Mouse (Mus musculus): ENCODE results near the gene Mcidas. TPM values are rescaled to one million over a fixed set of nuclear protein-coding genes. Genes with fewer than 3 reads are reported as not detected.
A peak's percentile ranks its signal among the peaks of the same experiment; 100 is the strongest.

Mcidas gene
- polyA plus RNA-seq, 1 experiment from 2014 or later = 0.09 TPM

DNA sequence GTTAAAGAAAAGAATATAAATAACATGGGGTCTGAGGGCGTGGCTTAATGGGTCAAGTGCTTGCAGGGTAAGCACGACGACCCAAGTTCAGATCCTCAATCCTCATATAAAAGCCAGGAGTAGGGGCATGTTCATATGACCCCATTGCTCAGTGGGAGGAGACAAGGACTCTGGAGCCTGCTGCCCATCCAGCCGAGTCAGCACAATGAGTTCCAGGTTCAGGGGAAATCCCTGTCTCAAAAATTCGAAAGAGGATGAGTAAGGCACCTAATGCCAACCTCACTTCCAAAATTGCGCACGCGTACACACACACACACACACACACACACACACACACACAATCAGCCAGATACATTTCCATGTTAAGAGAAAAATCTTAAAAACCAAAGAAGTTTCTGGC lies 28.8 kb downstream of the Mcidas start:
- ATAC-seq = peak; percentile 70
- WGBS = 72% methylated on average over 8 of the region's 8 CpGs

DNA sequence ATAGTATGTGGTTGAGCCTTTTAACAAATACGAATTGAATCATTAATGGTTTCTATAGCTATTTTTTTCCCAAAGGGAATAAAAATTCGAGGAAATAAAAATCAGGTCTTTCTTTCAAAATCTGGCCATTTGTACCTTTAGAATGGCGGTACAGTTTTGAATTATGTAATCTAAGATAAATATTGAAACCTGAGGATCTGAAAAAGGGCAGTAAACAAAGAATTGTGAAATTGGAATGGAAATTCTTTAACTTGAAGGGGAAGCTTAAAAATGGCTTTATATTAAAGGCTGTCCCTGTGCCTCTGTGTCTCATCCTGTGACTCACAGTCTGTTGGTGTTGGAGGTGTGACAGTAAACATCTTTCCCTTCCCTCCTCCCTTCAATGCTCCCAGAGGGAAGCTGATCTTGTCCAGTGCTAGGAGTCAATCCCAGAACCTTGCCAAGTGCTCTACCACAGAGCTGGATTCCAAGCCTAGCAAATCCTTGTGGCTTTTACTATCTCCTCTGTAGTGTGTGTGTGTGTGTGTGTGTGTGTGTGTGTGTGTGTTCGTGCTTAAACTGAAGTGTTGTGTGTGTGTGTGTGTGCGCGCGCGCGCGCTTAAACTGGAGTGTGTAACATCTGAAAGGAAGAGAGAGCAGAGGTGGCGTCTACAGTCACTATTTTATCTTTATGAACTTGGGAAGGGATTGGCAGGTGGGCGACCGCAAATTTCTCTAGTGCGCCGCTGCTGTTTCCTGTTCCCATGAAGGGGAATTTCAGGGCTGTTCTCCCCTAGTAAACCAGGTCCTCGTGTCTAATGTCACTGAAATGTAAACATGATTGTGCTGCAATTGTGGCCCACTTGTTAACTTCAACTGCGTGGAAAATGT lies 29.9 kb downstream of the Mcidas start:
- Histone ChIP-seq H3K4me1 (replicated peaks) (no peaks in the 10 kb centered on the region), H3K9me3 (no peaks in the 10 kb centered on the region), H3K27me3 (replicated peaks) (no peaks in the 10 kb centered on the region), H3K9ac (no peak overlapping the region), H3K4me2 (replicated peaks) (no peak overlapping the region), H3K27ac (no peak overlapping the region), H3K36me3 (no peaks in the 10 kb centered on the region), H3K4me3 (replicated peaks) (no peak overlapping the region)
- ATAC-seq = no peak
- WGBS = 61% methylated on average over 17 of the region's 17 CpGs

More for the DNA sequence above, 28.8 kb downstream of the Mcidas start:
- no peak overlapping the region for H3K9ac ChIP-seq
- no peak overlapping the region for H3K4me2 ChIP-seq (replicated peaks)
- no peak overlapping the region for H3K4me3 ChIP-seq (replicated peaks)
- H3K27ac ChIP-seq = no peak overlapping the region
- H3K27me3 ChIP-seq (replicated peaks) = no peaks in the 10 kb centered on the region
- no peaks in the 10 kb centered on the region for H3K36me3 ChIP-seq
- no peaks in the 10 kb centered on the region for H3K9me3 ChIP-seq
- H3K4me1 ChIP-seq (replicated peaks) = no peaks in the 10 kb centered on the region

DNA sequence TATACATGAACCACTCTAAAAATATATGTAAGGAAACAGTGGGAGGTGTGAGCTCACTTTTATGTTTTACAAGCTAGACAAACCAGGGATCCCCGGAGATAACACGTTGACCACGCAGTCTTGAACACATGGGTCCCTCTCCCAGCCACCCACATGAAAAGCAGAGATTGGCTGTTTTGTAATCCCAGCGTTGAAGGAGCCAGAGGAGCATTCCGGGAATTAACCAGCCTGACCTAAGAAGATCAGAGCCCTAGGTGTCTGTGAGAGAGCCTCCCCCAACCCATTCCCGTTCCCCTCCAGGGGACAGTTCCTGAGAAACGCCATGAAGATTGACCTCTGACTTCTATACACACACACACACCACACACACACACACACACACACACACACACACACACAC lies 37.7 kb downstream of the Mcidas start:
- H3K36me3 ChIP-seq = no peaks in the 10 kb centered on the region
- H3K9ac ChIP-seq = no peak overlapping the region
- H3K4me2 ChIP-seq (replicated peaks) = peak overlapping the region; percentile 97
- no peaks in the 10 kb centered on the region for H3K9me3 ChIP-seq
- WGBS = 3% methylated on average over 7 of the region's 7 CpGs
- peak overlapping the region; percentile 48 for H3K4me3 ChIP-seq (replicated peaks)
- no peak overlapping the region for H3K27ac ChIP-seq
- peaks cover 25% of the 10 kb centered on the region for H3K27me3 ChIP-seq (replicated peaks)
- ATAC-seq = peak; percentile 19
- H3K4me1 ChIP-seq (replicated peaks) = peaks cover 13% of the 10 kb centered on the region

DNA sequence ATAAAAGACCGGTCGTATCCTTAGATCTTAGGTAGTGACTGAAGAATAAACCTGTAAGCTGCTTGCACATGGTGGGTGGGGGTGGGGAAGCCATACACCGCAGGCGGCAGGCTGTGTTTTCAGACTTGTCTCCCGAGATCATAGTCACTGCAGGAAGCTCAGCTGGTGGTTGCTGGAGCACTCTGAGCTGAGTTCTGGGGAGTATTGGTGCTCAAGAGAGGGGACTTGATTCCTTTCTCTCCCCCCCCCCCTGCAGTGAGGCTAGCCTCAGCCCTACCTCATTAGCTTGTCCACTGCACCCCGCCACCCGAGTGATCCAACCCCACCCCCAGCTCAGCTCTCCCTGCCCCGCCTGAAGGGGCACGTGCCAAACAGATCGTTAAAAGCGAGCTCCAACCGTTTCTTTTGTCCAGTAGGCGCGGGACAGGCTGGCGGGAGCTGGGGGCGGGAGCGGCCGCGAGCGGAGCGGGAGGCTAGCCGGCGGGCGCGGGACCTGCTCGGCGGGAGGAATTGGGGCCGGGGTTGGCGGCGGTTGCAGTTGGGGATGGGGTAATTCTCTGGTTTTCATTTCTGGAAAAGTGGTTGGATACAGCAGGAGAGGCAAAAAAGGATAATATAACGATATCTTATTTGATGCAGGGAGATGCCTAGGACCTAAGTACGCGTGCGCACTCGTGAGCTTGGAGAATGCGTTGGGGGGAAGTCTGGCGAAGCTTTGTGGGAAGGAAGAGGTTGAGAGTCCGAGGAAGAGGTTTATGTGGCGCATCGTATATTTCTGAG lies 38.3 kb downstream of the Mcidas start:
- Histone ChIP-seq H3K4me1 (replicated peaks) (peaks cover 13% of the 10 kb centered on the region), H3K9ac (peak overlapping the region; percentile 39), H3K27me3 (replicated peaks) (peaks cover 25% of the 10 kb centered on the region), H3K36me3 (no peaks in the 10 kb centered on the region), H3K4me3 (replicated peaks) (peak overlapping the region; percentile 48), H3K4me2 (replicated peaks) (peak overlapping the region; percentile 97), H3K9me3 (no peaks in the 10 kb centered on the region), H3K27ac (no peak overlapping the region)
- under 1% methylated on average over 40 of the region's 40 CpGs for WGBS
- peak; percentile 62 for ATAC-seq

DNA sequence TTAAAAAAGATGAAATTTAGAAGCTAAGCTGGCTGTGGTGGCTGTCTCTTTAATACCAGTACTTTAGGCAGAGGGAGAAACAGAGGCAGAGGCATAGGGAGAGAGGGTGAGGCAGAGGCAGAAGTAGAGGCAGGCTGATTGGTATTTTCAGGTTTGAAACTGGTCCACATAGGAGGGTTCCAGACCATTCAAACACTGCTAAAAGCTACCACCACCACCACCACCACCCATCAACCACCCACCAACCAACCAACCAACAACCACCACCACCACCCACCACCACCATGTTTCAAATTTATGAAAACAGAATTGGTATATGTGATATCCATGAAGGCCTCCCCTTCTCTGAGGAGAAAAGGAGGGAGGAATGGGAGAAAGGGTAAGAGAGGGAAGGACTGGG lies 39.2 kb downstream of the Mcidas start:
- no peaks in the 10 kb centered on the region for H3K9me3 ChIP-seq
- no peak for ATAC-seq

DNA sequence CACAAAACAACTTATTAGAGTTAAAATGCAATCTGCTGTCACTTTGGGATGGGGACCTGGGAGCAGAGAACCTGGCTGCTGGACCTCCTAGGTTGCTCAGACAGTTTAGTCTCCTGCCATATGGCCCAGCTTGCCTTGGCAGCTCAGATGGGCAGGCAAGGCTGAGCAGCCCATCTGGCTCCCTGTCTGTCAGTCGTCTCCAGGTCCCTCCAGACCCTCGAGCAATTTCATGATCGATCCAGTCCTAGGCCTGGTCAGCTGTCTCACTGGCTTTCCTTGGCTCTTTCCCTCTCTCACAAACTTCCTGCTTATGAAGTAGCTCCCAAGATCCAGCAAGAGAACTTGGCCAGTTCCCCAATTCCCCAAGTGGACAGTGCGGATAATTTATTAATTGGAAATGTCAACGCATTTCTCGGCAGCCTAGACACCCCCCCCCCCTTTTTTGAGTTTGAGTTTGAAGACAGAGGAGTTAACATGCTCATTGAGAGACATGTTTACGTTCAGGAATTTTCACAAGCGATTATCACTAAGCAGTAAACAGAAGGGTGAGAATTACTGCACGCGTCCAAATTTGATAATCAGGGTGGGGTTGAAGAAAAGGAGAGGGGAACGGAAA lies 40.7 kb downstream of the Mcidas start:
- Histone ChIP-seq H3K4me1 (replicated peaks) (peaks cover 16% of the 10 kb centered on the region), H3K36me3 (no peaks in the 10 kb centered on the region), H3K27me3 (replicated peaks) (peaks cover 28% of the 10 kb centered on the region), H3K4me2 (replicated peaks) (peak overlapping the region; percentile 96), H3K9me3 (no peaks in the 10 kb centered on the region), H3K9ac (peak overlapping the region; percentile 42; the same call in 1 of the 2 replicates), H3K27ac (no peak overlapping the region), H3K4me3 (replicated peaks) (peak overlapping the region; percentile 54)
- 2% methylated on average over 11 of the region's 11 CpGs for WGBS
- no peak for ATAC-seq

More for the DNA sequence above, 39.2 kb downstream of the Mcidas start:
- no peak overlapping the region for H3K27ac ChIP-seq
- H3K27me3 ChIP-seq (replicated peaks) = peaks cover 28% of the 10 kb centered on the region
- peaks cover 13% of the 10 kb centered on the region for H3K4me1 ChIP-seq (replicated peaks)
- no peaks in the 10 kb centered on the region for H3K36me3 ChIP-seq
- H3K4me3 ChIP-seq (replicated peaks) = no peak overlapping the region
- no peak overlapping the region for H3K4me2 ChIP-seq (replicated peaks)
- no peak overlapping the region for H3K9ac ChIP-seq

GRCm38 (mm10) chr13:113034950-113035421 lies 41.3 kb downstream of the Mcidas start, which contains the start of gene Cdc20b:
Gene Cdc20b, plus strand, starts transcription at chr13:113035111.
- Histone ChIP-seq H3K9me3 (no peaks in the 10 kb centered on the region), H3K36me3 (no peaks in the 10 kb centered on the region), H3K27ac (no peak within 1 kb of the TSS), H3K9ac (peak within 1 kb of the TSS; percentile 42), H3K4me3 (replicated peaks) (peak within 1 kb of the TSS; percentile 54), H3K4me1 (replicated peaks) (peaks cover 16% of the 10 kb centered on the region), H3K27me3 (replicated peaks) (peaks cover 28% of the 10 kb centered on the region), H3K4me2 (replicated peaks) (peak within 1 kb of the TSS; percentile 96)
- peak; percentile 50 for ATAC-seq
- WGBS = under 1% methylated on average over 46 of the region's 46 CpGs

- Histone ChIP-seq H3K27me3 (replicated peaks) (peaks cover 28% of the 10 kb centered on the region), H3K9ac (no peak overlapping the region), H3K4me2 (replicated peaks) (peak overlapping the region; percentile 96), H3K27ac (no peak overlapping the region), H3K4me1 (replicated peaks) (peaks cover 16% of the 10 kb centered on the region), H3K9me3 (no peaks in the 10 kb centered on the region), H3K4me3 (replicated peaks) (peak overlapping the region; percentile 54), H3K36me3 (no peaks in the 10 kb centered on the region)
- WGBS = under 1% methylated on average over 4 of the region's 4 CpGs
- ATAC-seq = peak; percentile 85
Observed at GRCm38 (mm10) chr13:113035852-113036251, 42.2 kb downstream of the Mcidas start.

GRCm38 (mm10) chr13:113044876-113045275 lies 51.2 kb downstream of the Mcidas start:
- H3K27ac ChIP-seq = no peak overlapping the region
- peak overlapping the region; percentile 48; the same call in 1 of the 2 replicates for H3K4me3 ChIP-seq (replicated peaks)
- no peaks in the 10 kb centered on the region for H3K4me1 ChIP-seq (replicated peaks)
- 42% methylated on average over 3 of the region's 3 CpGs for WGBS
- H3K36me3 ChIP-seq = peaks cover 7% of the 10 kb centered on the region; the same call in 1 of the 2 replicates
- peak overlapping the region; percentile 49 for H3K4me2 ChIP-seq (replicated peaks)
- no peaks in the 10 kb centered on the region for H3K9me3 ChIP-seq
- H3K27me3 ChIP-seq (replicated peaks) = no peaks in the 10 kb centered on the region
- no peak for ATAC-seq
- no peak overlapping the region for H3K9ac ChIP-seq

DNA sequence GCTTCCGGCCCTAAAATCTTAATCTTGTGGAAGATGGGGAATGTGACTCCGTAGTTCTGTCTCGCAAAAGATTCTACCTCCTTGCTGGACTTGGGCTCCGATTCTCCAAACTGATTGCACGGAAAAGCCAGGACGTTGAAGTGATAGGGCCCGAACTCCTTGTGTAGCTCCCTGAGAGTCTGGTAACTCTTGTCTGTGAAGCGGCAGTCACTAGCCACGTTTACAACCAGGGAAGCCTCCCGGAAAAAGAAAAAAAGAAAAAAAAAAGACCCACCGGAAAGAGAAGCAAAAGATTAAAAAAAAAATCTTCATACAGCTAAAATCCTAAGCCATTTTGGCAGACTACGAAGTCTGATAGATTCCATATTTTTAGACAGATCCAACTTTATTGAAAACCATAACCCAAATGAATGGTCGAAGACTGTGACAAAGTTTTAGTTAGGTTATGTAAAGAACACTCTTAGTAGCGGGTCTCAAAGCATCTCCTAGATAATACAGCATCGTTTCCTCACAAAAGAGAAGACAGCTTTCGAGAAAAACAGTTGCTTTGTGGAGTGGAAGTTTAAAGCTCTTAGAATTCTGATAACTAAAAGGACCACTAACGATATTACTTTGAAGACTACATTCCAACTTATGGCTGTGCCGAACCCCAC lies 51.9 kb downstream of the Mcidas start:
- Histone ChIP-seq H3K27me3 (replicated peaks) (no peaks in the 10 kb centered on the region), H3K4me2 (replicated peaks) (peak overlapping the region; percentile 49), H3K9me3 (no peaks in the 10 kb centered on the region), H3K36me3 (peaks cover 7% of the 10 kb centered on the region; the same call in 1 of the 2 replicates), H3K9ac (peak overlapping the region; percentile 49), H3K27ac (peak overlapping the region; percentile 79), H3K4me3 (replicated peaks) (peak overlapping the region; percentile 48), H3K4me1 (replicated peaks) (no peaks in the 10 kb centered on the region)
- WGBS = 10% methylated on average over 18 of the region's 18 CpGs
- no peak for ATAC-seq

DNA sequence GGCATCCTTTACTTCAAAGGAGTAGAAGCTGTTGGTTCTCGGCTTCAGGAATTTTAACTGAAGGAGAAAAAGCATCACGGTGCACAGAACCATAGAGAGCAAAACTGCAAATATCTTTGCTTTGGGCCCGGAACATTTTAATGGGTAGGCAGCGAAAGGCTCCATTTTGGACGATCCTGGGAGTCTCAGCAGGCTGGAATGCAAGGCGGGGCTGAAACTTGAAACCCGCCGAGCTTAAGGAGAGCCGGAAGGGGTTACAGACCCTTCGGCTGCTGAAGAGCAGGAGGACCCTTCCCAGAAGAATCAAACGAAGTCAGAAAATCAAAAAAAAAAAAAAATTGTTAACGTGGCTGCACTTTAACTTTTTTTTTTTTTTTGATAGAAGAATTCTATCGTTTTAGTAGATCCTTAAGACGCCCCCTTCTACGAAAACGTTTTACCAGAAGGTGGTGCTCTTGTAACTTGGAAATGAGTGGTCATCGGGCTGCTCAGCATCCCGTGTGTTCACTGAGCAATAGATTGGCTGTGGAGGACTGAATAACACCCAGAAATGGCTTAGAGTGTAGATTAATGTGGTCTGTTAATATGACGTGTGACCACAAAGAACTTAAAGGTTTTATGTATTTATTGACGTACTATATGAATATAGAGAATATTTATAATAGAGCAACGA lies 52.7 kb downstream of the Mcidas start, which contains the start of gene Gpx8:
Gene Gpx8, minus strand, starts transcription at position 200 of the 673 bp plus-strand sequence.
- ATAC-seq = peak; percentile 94
- WGBS = 3% methylated on average over 21 of the region's 21 CpGs
- no peaks in the 10 kb centered on the region for H3K27me3 ChIP-seq (replicated peaks)
- peaks cover 7% of the 10 kb centered on the region; the same call in 1 of the 2 replicates for H3K36me3 ChIP-seq
- H3K4me2 ChIP-seq (replicated peaks) = peak within 1 kb of the TSS; percentile 49
- peak within 1 kb of the TSS; percentile 49 for H3K9ac ChIP-seq
- no peaks in the 10 kb centered on the region for H3K4me1 ChIP-seq (replicated peaks)
- H3K27ac ChIP-seq = peak within 1 kb of the TSS; percentile 79
- peak within 1 kb of the TSS; percentile 48 for H3K4me3 ChIP-seq (replicated peaks)
- no peaks in the 10 kb centered on the region for H3K9me3 ChIP-seq

Data from intestine, embryonic 15.5 days (tissue).